Mouse (Mus musculus) E14TG2a.4 (cell line): ENCODE measurements around the gene Olfr315.

Source experiments
- CTCF ChIP-seq: conservative IDR thresholded peaks from 2 replicates; pipeline ENCODE4 v1.5.1; 2014; ENCODE audit warnings: low read length
- NANOG ChIP-seq: IDR thresholded peaks from 2 replicates; pipeline ENCODE4 v1.6.1; 2014; ENCODE audit warnings: borderline replicate concordance, low read length, mixed read lengths
- POU5F1 ChIP-seq: IDR thresholded peaks from 2 replicates; pipeline ENCODE4 v1.6.1; 2014; ENCODE audit warnings: low read length, borderline replicate concordance

DNA sequence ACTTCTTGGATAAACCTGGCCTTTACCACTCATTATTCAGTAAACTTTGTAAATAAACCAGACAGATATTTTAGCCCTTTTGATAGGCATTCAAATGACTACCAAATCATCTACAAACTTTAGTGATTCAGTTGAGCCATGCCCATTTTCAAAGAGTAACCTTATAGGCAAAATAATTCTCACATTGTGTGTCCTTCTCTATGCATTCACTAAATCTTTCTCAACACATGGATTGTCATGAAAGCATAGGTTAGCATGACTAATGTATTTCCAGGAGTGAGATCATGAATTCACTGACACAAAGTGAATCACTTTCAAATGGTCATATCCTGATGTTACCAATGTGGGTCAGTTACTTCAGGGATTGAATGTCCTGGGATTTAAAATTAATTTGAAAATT is at the start of gene Olfr315:
- TF ChIP-seq CTCF (no peak), NANOG (no peak), POU5F1 (no peak)
